Mouse (Mus musculus): ENCODE results near the gene Slc26a8.

Gene Slc26a8

GRCm38 (mm10) chr17:28637711-28638690 lies 52.0 kb downstream of the Slc26a8 start:
- DNase-seq = peak; percentile 18 to 37

DNA sequence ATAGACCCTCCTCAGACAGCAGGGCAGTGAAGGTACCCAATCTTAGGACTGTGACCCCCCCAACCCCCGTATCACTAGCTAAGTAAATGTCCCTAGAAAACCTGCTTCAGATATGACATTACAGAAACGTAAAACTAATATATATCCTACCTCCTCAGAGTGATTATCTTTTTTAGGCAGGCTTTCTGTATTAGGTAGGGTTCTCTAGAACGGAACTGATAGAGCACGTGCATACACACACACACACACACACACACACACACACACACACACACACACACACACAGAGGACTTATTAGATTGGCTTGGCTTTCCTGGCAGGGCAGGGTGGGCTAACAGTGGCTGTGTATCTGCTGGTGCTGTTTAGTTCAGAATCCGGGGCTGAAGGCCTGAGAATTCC lies 54.2 kb downstream of the Slc26a8 start:
- no peak for DNase-seq

GRCm38 (mm10) chr17:28629125-28629524 lies 60.9 kb downstream of the Slc26a8 start:
- DNase-seq = no peak

- DNase-seq = no peak
Observed at GRCm38 (mm10) chr17:28628248-28629124, 61.5 kb downstream of the Slc26a8 start.

DNA sequence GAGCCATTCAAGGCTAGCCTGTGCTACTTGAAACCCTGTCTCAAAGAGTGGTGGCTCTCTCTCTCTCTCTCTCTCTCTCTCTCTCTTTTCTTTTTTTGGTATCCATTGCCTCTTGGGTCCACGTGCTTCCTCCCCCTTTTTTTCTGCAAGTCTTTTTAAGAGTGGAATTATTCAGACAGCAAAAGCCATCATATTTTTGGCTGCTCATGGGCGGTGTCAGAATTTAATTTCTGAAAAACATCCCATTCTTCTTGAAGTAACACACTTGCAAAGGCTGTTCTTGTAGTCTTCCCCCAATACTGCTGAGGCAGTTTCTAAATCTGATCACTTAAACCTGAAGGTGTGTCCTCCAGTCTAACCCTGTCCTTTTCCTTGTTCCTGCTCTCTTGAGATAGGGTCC lies 63.1 kb downstream of the Slc26a8 start:
- DNase-seq = no peak

DNA sequence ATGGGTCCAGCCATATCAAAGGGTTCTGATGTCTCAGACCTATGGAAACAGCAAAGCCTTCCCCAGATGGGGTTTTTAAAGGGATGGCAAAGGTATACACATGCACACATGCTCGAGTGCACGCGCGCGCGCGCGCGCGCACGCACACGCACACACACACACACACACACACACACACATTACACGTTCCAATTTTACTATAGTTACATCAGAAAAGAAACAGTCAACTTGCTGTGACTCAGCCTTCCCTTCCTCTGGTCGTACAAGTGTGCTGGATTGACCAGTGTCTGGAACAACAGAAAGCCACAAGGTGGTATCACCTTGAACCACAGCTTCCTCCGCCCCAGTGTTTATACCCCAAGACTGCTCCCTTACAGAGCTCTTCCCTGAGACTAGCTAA lies 64.7 kb downstream of the Slc26a8 start:
- no peak for DNase-seq

DNA sequence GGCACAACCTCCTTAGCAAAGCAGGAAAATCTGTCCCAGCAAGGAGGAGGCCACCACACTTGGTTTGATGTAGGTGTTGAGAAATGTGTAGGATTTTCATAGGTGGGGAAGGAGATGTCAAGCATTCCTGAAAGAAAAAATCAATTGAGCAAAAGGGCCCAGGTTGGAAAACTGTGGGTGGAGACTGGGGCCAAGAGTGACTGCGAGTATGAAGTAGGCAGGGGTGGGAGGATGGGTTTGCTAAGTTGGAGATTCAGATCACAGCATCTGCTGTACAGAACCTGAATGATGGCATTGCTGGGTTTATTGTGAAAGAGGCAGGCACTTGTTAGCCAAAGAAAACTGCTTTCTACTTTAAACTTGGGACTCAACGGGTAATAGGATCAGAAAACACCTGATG lies 65.2 kb downstream of the Slc26a8 start:
- no peak for DNase-seq

DNA sequence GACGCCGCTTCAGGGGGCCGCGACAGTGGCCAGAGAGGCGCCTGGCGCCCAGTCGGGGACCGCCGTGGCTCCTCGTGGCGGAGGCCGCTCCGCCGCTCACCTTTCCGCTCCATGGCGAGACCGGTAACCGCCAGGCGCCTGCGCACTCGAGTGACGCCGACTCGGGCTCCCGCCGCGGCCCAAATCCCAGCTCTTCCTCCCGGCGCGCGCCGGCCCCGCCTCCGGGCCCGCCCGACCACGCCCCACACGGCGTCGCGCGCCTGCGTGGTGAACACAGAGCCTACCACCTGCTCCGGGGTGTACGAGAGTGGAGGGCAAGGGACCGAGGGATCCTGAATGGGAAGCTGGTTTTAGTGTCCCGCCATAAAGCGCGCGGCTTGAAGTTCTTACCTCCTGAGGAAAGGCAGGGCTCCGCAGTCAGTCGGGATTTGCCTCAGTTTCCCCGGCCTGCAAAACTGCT lies 67.7 kb downstream of the Slc26a8 start, which contains the start of gene Srpk1:
Gene Srpk1 (minus strand): TSS at position 410 of the 460 bp plus-strand sequence.
- DNase-seq = peak; percentile 94 to 98

- DNase-seq = peak in 1 of 2 experiments; percentile 61
Observed at GRCm38 (mm10) chr17:28621381-28622299, 68.4 kb downstream of the Slc26a8 start.

DNA sequence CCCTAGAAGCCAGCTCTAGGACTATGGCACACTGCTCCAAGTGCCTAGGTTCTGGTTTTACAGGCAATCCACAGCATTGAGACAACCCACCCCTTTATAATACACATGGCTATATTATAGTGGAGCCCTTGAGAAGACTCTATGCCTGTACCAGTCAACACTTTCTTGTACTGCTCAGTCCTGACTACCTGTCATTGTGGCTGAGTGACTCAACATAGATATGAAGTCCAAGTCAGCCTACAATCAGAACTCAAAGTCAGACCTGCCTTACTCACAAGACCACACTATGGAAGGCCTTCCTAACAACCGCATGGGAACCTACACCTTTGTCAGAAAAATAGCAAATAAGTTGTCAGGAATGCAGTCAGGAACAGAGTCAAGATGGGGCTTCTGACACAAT lies 71.3 kb downstream of the Slc26a8 start:
- no peak for DNase-seq

- DNase-seq = no peak
Observed at GRCm38 (mm10) chr17:28618124-28618523, 71.9 kb downstream of the Slc26a8 start.

DNA sequence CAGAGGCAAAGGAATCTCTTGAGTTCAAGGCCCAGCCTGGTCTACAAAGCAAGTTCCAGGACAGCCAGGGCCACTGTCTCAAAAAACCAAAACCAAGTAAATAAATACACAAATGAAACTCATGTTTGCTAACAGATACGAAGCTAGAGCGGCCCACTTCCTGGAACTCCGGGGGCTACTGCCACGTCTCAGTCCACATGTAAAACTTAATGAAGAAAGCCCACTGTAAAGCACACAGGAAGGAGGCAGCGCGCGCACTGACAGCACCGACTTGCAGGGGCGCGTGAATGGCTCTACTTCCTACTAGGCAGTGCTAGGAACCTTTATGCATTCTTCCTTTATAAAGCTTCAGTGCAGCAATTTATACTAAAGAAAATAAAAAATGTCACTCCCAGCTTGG lies 72.4 kb downstream of the Slc26a8 start:
- DNase-seq = no peak

DNA sequence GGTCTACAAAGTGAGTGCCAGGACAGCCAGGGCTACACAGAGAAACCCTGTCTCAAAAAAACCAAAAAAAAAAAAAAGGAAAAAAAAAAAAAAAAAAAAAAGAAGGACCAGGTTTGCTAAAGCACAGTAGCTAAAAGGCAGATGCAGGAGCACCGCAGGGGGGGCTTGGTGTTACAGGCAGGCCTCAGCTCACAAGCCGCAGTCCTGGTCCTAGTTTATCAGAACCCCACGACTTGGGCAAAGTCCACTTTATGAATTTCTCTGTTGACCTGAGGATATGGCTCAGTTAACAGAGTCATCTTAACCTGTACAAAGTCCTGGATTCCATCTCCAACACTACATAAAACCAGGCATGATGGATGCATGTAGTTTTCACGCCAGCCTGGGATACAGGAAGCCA lies 74.7 kb downstream of the Slc26a8 start:
- DNase-seq = no peak

DNA sequence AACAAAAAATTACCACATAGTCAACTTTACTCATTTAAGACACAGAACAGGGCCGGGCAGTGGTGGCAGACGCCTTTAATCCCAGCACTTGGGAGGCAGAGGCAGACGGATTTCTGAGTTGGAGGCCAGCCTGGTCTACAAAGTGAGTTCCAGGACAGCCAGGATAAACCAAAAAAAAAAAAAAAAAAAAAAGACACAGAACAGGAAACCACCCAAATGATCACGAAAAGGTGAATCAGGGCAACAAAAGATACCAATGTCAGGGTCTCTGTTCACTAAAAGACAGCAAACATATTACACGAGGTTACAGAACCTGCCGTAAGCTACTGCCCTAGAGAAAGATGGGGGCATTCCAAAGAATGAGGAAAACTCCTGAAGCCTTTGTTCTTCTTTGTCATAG lies 76.9 kb downstream of the Slc26a8 start:
- no peak for DNase-seq

DNA sequence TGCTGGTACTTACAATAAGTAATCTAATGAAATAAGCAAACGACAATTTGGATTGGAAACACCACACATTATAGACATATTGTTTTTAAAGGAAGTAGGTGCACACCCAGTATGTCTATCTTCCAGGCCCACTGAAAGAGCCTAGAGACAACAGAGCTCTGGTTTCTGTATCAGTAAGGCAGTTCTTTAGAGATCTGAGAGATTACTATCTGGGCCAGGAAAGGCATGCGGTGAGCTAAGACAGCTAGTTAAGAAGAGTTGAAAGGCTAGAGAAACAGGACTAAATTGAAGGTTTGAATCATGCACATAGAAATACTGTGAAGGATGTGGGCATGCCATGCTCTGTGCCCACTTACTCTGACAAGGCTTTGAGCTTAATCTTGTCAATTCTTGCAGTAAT lies 77.4 kb downstream of the Slc26a8 start:
- DNase-seq = no peak

- DNase-seq = no peak
Observed at GRCm38 (mm10) chr17:28609543-28609942, 80.5 kb downstream of the Slc26a8 start.

DNA sequence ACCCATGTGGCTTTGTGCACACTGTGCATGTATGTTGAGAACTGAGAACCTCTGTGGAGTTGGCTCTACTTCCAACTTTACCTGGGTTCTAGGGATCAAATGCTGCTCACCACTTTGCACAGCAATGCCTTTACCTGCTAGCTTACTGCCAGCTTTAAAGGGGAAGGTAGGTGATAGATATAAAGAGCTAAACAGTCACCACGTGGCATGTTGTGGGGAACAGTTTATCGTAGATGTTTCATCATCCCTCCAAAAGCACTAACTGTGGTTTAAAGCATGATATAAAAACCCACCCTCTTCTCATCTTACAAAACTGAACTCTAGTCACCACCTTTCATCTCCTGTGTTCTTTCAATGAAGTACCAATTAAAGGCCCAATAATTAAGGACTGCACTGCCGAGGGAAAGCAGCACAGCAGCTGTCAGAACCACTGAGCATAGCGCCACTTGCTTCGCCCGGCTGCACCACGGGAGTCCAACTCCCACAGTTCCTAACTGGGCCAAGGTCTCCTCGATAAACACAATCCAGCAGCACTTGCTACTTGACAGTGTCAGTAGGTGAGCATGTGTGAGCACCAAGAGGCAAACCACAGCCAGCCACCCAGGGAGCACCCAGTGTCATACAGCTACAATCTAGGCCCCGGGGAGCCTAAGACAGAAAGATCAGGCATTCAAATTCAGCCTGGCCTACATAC lies 88.3 kb downstream of the Slc26a8 start:
- no peak for DNase-seq

DNA sequence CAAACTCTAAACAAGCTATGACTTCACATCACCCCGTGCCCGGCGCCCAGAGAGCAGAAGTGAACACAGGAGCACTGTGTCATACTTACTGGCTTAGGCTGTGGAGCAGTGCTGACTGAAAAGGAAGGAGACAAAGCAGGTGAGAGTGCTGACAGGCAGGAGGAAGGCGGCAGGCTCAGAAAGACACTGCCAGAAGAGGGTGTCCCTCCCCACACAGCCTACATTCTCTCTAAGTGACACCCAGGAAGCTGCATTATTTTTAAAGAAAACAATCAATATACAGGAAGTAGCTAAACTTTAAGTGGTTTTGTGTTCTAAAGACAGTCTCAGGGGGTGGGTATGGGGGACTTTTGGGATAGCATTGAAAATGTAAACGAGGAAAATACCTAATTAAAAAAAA lies 89.3 kb downstream of the Slc26a8 start:
- DNase-seq = no peak

DNA sequence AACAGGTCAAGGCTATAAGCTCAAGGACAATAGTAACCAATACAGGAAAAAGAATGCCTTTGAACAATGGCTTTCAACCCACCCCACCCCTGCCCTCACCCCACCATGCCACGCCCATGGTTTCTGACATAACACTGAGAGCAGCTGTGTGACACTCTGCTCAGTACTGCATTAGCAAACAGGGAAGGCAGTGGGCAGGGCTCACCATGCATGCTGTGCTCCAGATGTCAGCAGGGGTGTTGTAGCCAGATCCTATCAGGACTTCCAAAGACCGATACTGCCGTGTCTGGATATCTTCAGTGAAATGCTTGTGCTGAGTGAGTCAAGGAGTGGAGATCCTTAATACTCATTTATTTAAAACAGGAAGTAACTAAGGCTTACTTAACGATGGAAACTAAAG lies 96.1 kb downstream of the Slc26a8 start:
- no peak for DNase-seq

DNA sequence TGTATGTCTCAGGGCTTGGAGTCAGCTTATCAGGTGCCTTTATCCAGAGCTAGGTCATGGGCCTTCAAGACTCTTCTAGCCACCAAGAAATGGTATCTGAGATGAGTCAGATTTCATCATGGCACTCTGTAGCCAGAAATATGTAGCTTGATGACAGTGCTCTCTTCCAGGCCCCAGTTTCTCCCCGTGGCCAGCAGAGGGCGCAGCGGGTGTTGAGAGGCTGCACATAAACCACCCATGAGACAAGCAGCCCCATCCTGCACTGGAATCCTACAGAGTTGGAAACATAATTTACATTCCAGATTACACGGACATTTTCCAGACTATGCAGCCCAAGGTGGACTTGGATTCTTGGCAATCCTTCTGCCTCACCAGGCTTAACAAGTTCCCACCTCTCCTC lies 97.0 kb downstream of the Slc26a8 start:
- DNase-seq = peak; percentile 81 to 87

GRCm38 (mm10) chr17:28591476-28591875 lies 98.6 kb downstream of the Slc26a8 start:
- DNase-seq = no peak

- no peak for DNase-seq
Observed at GRCm38 (mm10) chr17:28590596-28590995, 99.4 kb downstream of the Slc26a8 start.

Measured in cerebellum, postnatal 25 days (tissue).